Mouse (Mus musculus): ENCODE measurements around the gene Lpar1. TPM values are rescaled to one million over a fixed set of nuclear protein-coding genes. Genes with fewer than 3 reads are reported as not detected.

The Lpar1 gene
- polyA plus RNA-seq, 1 experiment from 2014 or later: 2.4 TPM

- Histone ChIP-seq H3K27ac (ENCODE audit: low read depth) (no peak overlapping the region), H3K9ac (replicated peaks) (no peak overlapping the region), H3K4me1 (ENCODE audit: insufficient read depth) (no peaks in the 10 kb centered on the region), H3K4me3 (ENCODE audit: low read depth, low read length) (no peak overlapping the region), H3K36me3 (replicated peaks; ENCODE audit: insufficient read depth, low read length) (no peaks in the 10 kb centered on the region), H3K4me2 (ENCODE audit: low read depth, low read length) (no peak overlapping the region), H3K9me3 (ENCODE audit: low read length) (no peaks in the 10 kb centered on the region), H3K27me3 (ENCODE audit: insufficient read depth, low read length) (no peaks in the 10 kb centered on the region)
- 54% methylated on average over 9 of the region's 9 CpGs for WGBS (ENCODE audit: insufficient replicate concordance)
- no peak for DNase-seq
- TF ChIP-seq CTCF (IDR thresholded peaks at IDR 0.05; ENCODE audit: low read depth) (no peak), EP300 (IDR thresholded peaks at IDR 0.05; ENCODE audit: low read depth) (no peak)
- ATAC-seq: no peak
Observed at GRCm38 (mm10) chr4:58518215-58518988, 35.3 kb downstream of the Lpar1 start.

- no peak overlapping the region for H3K4me3 ChIP-seq (ENCODE audit: low read depth, low read length)
- WGBS (ENCODE audit: insufficient replicate concordance): 63% methylated on average over 3 of the region's 3 CpGs
- no peak for TF ChIP-seq EP300 (IDR thresholded peaks at IDR 0.05; ENCODE audit: low read depth)
- no peak for TF ChIP-seq CTCF (IDR thresholded peaks at IDR 0.05; ENCODE audit: low read depth)
- H3K27me3 ChIP-seq (ENCODE audit: insufficient read depth, low read length): no peaks in the 10 kb centered on the region
- no peak for ATAC-seq
- no peak overlapping the region for H3K27ac ChIP-seq (ENCODE audit: low read depth)
- no peaks in the 10 kb centered on the region for H3K4me1 ChIP-seq (ENCODE audit: insufficient read depth)
- no peaks in the 10 kb centered on the region for H3K36me3 ChIP-seq (replicated peaks; ENCODE audit: insufficient read depth, low read length)
- H3K4me2 ChIP-seq (ENCODE audit: low read depth, low read length): no peak overlapping the region
- no peak for DNase-seq
- H3K9me3 ChIP-seq (ENCODE audit: low read length): no peaks in the 10 kb centered on the region
- H3K9ac ChIP-seq (replicated peaks): no peak overlapping the region
Observed at GRCm38 (mm10) chr4:58516810-58517209, 36.9 kb downstream of the Lpar1 start.

- no peak for DNase-seq
- H3K4me2 ChIP-seq (ENCODE audit: low read depth, low read length): no peak overlapping the region
- no peak for ATAC-seq
Observed at GRCm38 (mm10) chr4:58516221-58516620, 37.5 kb downstream of the Lpar1 start.

GRCm38 (mm10) chr4:58511554-58511953 is 42.1 kb downstream of the Lpar1 start:
- no peaks in the 10 kb centered on the region for H3K36me3 ChIP-seq (replicated peaks; ENCODE audit: insufficient read depth, low read length)
- no peak for TF ChIP-seq EP300 (IDR thresholded peaks at IDR 0.05; ENCODE audit: low read depth)
- TF ChIP-seq CTCF (IDR thresholded peaks at IDR 0.05; ENCODE audit: low read depth): no peak
- no peak for DNase-seq
- 63% methylated on average over 3 of the region's 3 CpGs for WGBS (ENCODE audit: insufficient replicate concordance)
- no peak overlapping the region for H3K9ac ChIP-seq (replicated peaks)
- H3K9me3 ChIP-seq (ENCODE audit: low read length): no peaks in the 10 kb centered on the region
- ATAC-seq: no peak
- no peak overlapping the region for H3K4me3 ChIP-seq (ENCODE audit: low read depth, low read length)
- no peaks in the 10 kb centered on the region for H3K27me3 ChIP-seq (ENCODE audit: insufficient read depth, low read length)
- no peak overlapping the region for H3K4me2 ChIP-seq (ENCODE audit: low read depth, low read length)
- H3K27ac ChIP-seq (ENCODE audit: low read depth): no peak overlapping the region
- no peaks in the 10 kb centered on the region; the same call in 1 of the 2 replicates for H3K4me1 ChIP-seq (ENCODE audit: insufficient read depth)

More at GRCm38 (mm10) chr4:58516221-58516620, 37.5 kb downstream of the Lpar1 start:
- no peaks in the 10 kb centered on the region for H3K27me3 ChIP-seq (ENCODE audit: insufficient read depth, low read length)
- H3K4me1 ChIP-seq (ENCODE audit: insufficient read depth): no peaks in the 10 kb centered on the region
- WGBS (ENCODE audit: insufficient replicate concordance): 65% methylated on average over 5 of the region's 5 CpGs
- TF ChIP-seq CTCF (IDR thresholded peaks at IDR 0.05; ENCODE audit: low read depth): no peak
- TF ChIP-seq EP300 (IDR thresholded peaks at IDR 0.05; ENCODE audit: low read depth): no peak
- H3K9ac ChIP-seq (replicated peaks): no peak overlapping the region
- H3K36me3 ChIP-seq (replicated peaks; ENCODE audit: insufficient read depth, low read length): no peaks in the 10 kb centered on the region
- no peaks in the 10 kb centered on the region for H3K9me3 ChIP-seq (ENCODE audit: low read length)
- H3K4me3 ChIP-seq (ENCODE audit: low read depth, low read length): no peak overlapping the region
- no peak overlapping the region for H3K27ac ChIP-seq (ENCODE audit: low read depth)

- H3K36me3 ChIP-seq (replicated peaks; ENCODE audit: insufficient read depth, low read length): no peaks in the 10 kb centered on the region
- no peak overlapping the region for H3K27ac ChIP-seq (ENCODE audit: low read depth)
- H3K4me3 ChIP-seq (ENCODE audit: low read depth, low read length): no peak overlapping the region
- H3K4me2 ChIP-seq (ENCODE audit: low read depth, low read length): no peak overlapping the region
- no peak for TF ChIP-seq CTCF (IDR thresholded peaks at IDR 0.05; ENCODE audit: low read depth)
- no peak for TF ChIP-seq EP300 (IDR thresholded peaks at IDR 0.05; ENCODE audit: low read depth)
- no peaks in the 10 kb centered on the region for H3K9me3 ChIP-seq (ENCODE audit: low read length)
- H3K9ac ChIP-seq (replicated peaks): no peak overlapping the region
- ATAC-seq (no peak), DNase-seq (no peak)
- no peaks in the 10 kb centered on the region for H3K27me3 ChIP-seq (ENCODE audit: insufficient read depth, low read length)
- no peaks in the 10 kb centered on the region; the same call in 1 of the 2 replicates for H3K4me1 ChIP-seq (ENCODE audit: insufficient read depth)
- WGBS (ENCODE audit: insufficient replicate concordance): 73% methylated on average over 7 of the region's 7 CpGs
Observed at GRCm38 (mm10) chr4:58508833-58509232, 44.9 kb downstream of the Lpar1 start.

GRCm38 (mm10) chr4:58507536-58507935 is 46.2 kb downstream of the Lpar1 start:
- H3K4me1 ChIP-seq (ENCODE audit: insufficient read depth): no peaks in the 10 kb centered on the region; the same call in 1 of the 2 replicates
- no peak overlapping the region for H3K4me3 ChIP-seq (ENCODE audit: low read depth, low read length)
- ATAC-seq: no peak
- no peak overlapping the region for H3K9ac ChIP-seq (replicated peaks)
- no peaks in the 10 kb centered on the region for H3K9me3 ChIP-seq (ENCODE audit: low read length)
- no peaks in the 10 kb centered on the region for H3K27me3 ChIP-seq (ENCODE audit: insufficient read depth, low read length)
- TF ChIP-seq EP300 (IDR thresholded peaks at IDR 0.05; ENCODE audit: low read depth) (no peak), CTCF (IDR thresholded peaks at IDR 0.05; ENCODE audit: low read depth) (no peak)
- H3K36me3 ChIP-seq (replicated peaks; ENCODE audit: insufficient read depth, low read length): no peaks in the 10 kb centered on the region
- no peak overlapping the region for H3K27ac ChIP-seq (ENCODE audit: low read depth)
- H3K4me2 ChIP-seq (ENCODE audit: low read depth, low read length): no peak overlapping the region
- DNase-seq: no peak
- WGBS (ENCODE audit: insufficient replicate concordance): 80% methylated on average over 6 of the region's 6 CpGs
